Mouse (Mus musculus) erythroblast, embryonic 14.5 days (primary cell): ENCODE measurements at regions not wholly inside any gene's neighbourhood (a gene's known extent, or its start where the extent isn't known, plus 50 kb on each side); places are given as distances from the start of the nearest gene placed in this dataset.

ENCODE experiments used
- GATA1 ChIP-seq: IDR thresholded peaks from 2 replicates; pipeline ENCODE4 v1.6.1; 2012; ENCODE audit warnings: low read length, inconsistent platforms, mixed read lengths
- TAL1 ChIP-seq: IDR thresholded peaks from 3 replicates; pipeline ENCODE4 v1.6.1; 2012; ENCODE audit warnings: low read length, inconsistent platforms, mixed read lengths

DNA sequence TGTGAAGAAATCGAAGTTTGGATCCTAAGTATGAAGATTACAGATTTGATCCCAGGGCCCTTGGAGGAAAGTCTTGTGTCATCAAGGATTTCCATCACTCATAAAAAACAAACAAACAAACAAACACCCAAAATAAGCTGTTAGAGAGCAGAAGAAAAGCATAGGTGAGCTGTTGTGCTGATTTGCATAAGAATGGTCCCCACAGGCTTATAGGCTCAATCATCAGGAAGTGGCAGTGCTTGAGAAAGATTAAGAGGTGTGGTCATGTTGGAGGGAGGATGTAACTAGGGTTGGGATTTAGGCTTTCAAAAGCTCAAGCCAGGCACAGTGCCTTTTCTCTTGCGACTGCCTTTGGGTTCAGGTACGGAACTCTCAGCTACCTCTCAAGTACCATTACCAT lies 205.1 kb downstream of the Gm10260 start:
- TF ChIP-seq GATA1 (no peak), TAL1 (no peak)
